Mouse (Mus musculus) CH12.LX (cell line): ENCODE results near the gene Scn4a. TPM values are rescaled to one million over a fixed set of nuclear protein-coding genes. Genes with fewer than 3 reads are reported as not detected.

ENCODE experiments used
- DNase-seq: peaks from one replicate; pipeline ENCODE4 v3.0.0-alpha.2; 2013; ENCODE audit errors: extremely low read depth
- H3K27ac ChIP-seq: 2 replicates; pipeline ENCODE4 v1.5.1; 2012; ENCODE audit warnings: low read depth, mild to moderate bottlenecking, control low read depth, moderate library complexity; ENCODE audit not compliant: insufficient read depth
- H3K27me3 ChIP-seq: replicated peaks from 2 replicates; pipeline ENCODE3; 2012; ENCODE audit warnings: inconsistent platforms
- H3K36me3 ChIP-seq, 2 experiments: replicated peaks in 1 of 2; 2 replicates each; pipeline versions ENCODE3 to v1.6.1; 2012; ENCODE audit warnings: inconsistent platforms in 1 of 2, low read length in 1 of 2, mild to moderate bottlenecking in 1 of 2, mixed read lengths in 1 of 2, moderate library complexity in 1 of 2; ENCODE audit not compliant: control insufficient read depth in 1 of 2, insufficient read depth in 1 of 2
- H3K4me1 ChIP-seq, 2 experiments: 2 replicates each; pipeline ENCODE4 v1.6.1; 2012; ENCODE audit warnings: inconsistent platforms in 1 of 2, moderate library complexity in 1 of 2; ENCODE audit not compliant: insufficient read depth in 2 of 2, control insufficient read depth in 1 of 2
- H3K4me2 ChIP-seq: 2 replicates; pipeline ENCODE4 v1.6.1; 2012; ENCODE audit warnings: low read depth, mild to moderate bottlenecking, control low read depth; ENCODE audit not compliant: poor library complexity, insufficient read depth, severe bottlenecking
- H3K4me3 ChIP-seq, 3 experiments: fragments of 150-350 bp in 1 of 3; sonication (generic) in 1 of 3; replicated peaks in 1 of 3; 2 replicates each; pipeline versions ENCODE3 to v1.5.1; 2011 to 2012; ENCODE audit warnings: low read depth in 2 of 3, low read length in 2 of 3, mild to moderate bottlenecking in 2 of 3, moderate library complexity in 2 of 3, control low read depth in 1 of 3, improper control_type of control experiment in 1 of 3, inconsistent platforms in 1 of 3, mixed read lengths in 1 of 3; ENCODE audit not compliant: poor library complexity in 1 of 3
- H3K79me2 ChIP-seq: replicated peaks from 2 replicates; pipeline ENCODE4 v1.6.1; 2012; ENCODE audit warnings: mild to moderate bottlenecking, moderate library complexity; ENCODE audit not compliant: control insufficient read depth, poor library complexity, insufficient read depth, severe bottlenecking; ENCODE audit errors: extremely low read depth
- H3K9ac ChIP-seq: 2 replicates; pipeline ENCODE4 v1.6.1; 2012; ENCODE audit warnings: low read depth, mild to moderate bottlenecking, control low read depth, moderate library complexity; ENCODE audit not compliant: insufficient read depth
- H3K9me3 ChIP-seq: replicated peaks from 2 replicates; pipeline ENCODE3; 2012; ENCODE audit warnings: low read length, inconsistent platforms, mixed read lengths
- BHLHE40 ChIP-seq: IDR thresholded peaks from 2 replicates; pipeline ENCODE4 v1.6.1; 2011; ENCODE audit warnings: mild to moderate bottlenecking, low read depth, low read length, improper control_type of control experiment
- CTCF ChIP-seq, 2 experiments: IDR thresholded peaks in 1 of 2; conservative IDR thresholded peaks in 1 of 2; 2 replicates each; pipeline ENCODE4 v1.5.1; 2011 to 2012; ENCODE audit warnings: low read depth in 2 of 2, low read length in 2 of 2, improper control_type of control experiment in 1 of 2, inconsistent platforms in 1 of 2, mild to moderate bottlenecking in 1 of 2, moderate library complexity in 1 of 2
- EP300 ChIP-seq: IDR thresholded peaks from 2 replicates; pipeline ENCODE4 v1.6.1; 2011; ENCODE audit warnings: low read length, improper control_type of control experiment
- HCFC1 ChIP-seq: IDR thresholded peaks from 2 replicates; pipeline ENCODE4 v1.6.1; 2012; ENCODE audit warnings: low read depth, mild to moderate bottlenecking, inconsistent platforms, low read length, improper control_type of control experiment
- IRF4 ChIP-seq: IDR thresholded peaks from 2 replicates; pipeline ENCODE4 v1.6.1; 2014; ENCODE audit warnings: low read depth, mild to moderate bottlenecking, inconsistent platforms, low read length, improper control_type of control experiment
- MAX ChIP-seq: IDR thresholded peaks from 2 replicates; pipeline ENCODE4 v1.6.1; 2011; ENCODE audit warnings: low read length, improper control_type of control experiment
- MEF2A ChIP-seq: IDR thresholded peaks from 2 replicates; pipeline ENCODE4 v1.6.1; 2014; ENCODE audit warnings: low read depth, mild to moderate bottlenecking, inconsistent platforms, low read length, improper control_type of control experiment, borderline replicate concordance
- MXI1 ChIP-seq: IDR thresholded peaks from 2 replicates; pipeline ENCODE4 v1.6.1; 2011; ENCODE audit warnings: mild to moderate bottlenecking, low read depth, low read length, improper control_type of control experiment
- POLR2AphosphoS2 ChIP-seq: IDR thresholded peaks from 2 replicates; pipeline ENCODE4 v1.6.1; 2011; ENCODE audit warnings: low read depth, low read length, improper control_type of control experiment
- SMC3 ChIP-seq: IDR thresholded peaks from 2 replicates; pipeline ENCODE4 v1.6.1; 2011; ENCODE audit warnings: low read depth, low read length, improper control_type of control experiment
- TBP ChIP-seq: conservative IDR thresholded peaks from 2 replicates; pipeline ENCODE4 v1.6.1; 2011; ENCODE audit warnings: low read depth, low read length, improper control_type of control experiment
- TCF12 ChIP-seq: IDR thresholded peaks from 2 replicates; pipeline ENCODE4 v1.6.1; 2014; ENCODE audit warnings: low read depth, mild to moderate bottlenecking, inconsistent platforms, low read length, improper control_type of control experiment
- UBTF ChIP-seq: IDR thresholded peaks from 2 replicates; pipeline ENCODE4 v1.6.1; 2012; ENCODE audit warnings: low read depth, mild to moderate bottlenecking, inconsistent platforms, low read length, improper control_type of control experiment, moderate library complexity
- USF1 ChIP-seq: IDR thresholded peaks from 2 replicates; pipeline ENCODE4 v1.6.1; 2014; ENCODE audit warnings: low read depth, mild to moderate bottlenecking, inconsistent platforms, low read length, improper control_type of control experiment
- USF2 ChIP-seq: conservative IDR thresholded peaks from 2 replicates; pipeline ENCODE4 v1.6.1; 2011; ENCODE audit warnings: low read depth, low read length, improper control_type of control experiment
- ZMIZ1 ChIP-seq: IDR thresholded peaks from 2 replicates; pipeline ENCODE4 v1.6.1; 2012; ENCODE audit warnings: low read depth, mild to moderate bottlenecking, inconsistent platforms, low read length, improper control_type of control experiment
- dilution Hi-C: fragments of 300-500 bp; cut with MboI; formaldehyde crosslinking; loops from 2 replicates; pipeline ENCODE4 v1.14.3; 2020; ENCODE audit warnings: low sequenced_read_pairs; ENCODE audit not compliant: extremely low pct_unique_long_range_greater_than_20kb, extremely low pct_ligation_motif_present
- in situ Hi-C: fragments of 300-500 bp; cut with MboI; formaldehyde crosslinking; loops from 3 replicates; pipeline ENCODE4 v1.14.3; 2019; ENCODE audit warnings: low sequenced_read_pairs, low pct_ligation_motif_present, low pct_unique_long_range_greater_than_20kb, mixed read lengths
- polyA plus RNA-seq: library from polyadenylated mRNA; unstranded; fragments of >175 nt; gene quantifications from 2 replicates; pipeline ENCODE4 v1.2.1, GENCODE M21; 2012; ENCODE audit warnings: low read depth; ENCODE audit not compliant: insufficient read length
- total RNA-seq, 2 experiments: library from RNA; depleted of rRNA; stranded (reverse); fragments of 300-350 nt in 1 of 2; fragments of >200 nt in 1 of 2; gene quantifications; 2 replicates each; pipeline ENCODE4 v1.2.3; 2012 to 2014

Scn4a gene
- total and polyA plus RNA-seq, 3 experiments: 0.55 to 0.97 (median 0.64) TPM

DNA sequence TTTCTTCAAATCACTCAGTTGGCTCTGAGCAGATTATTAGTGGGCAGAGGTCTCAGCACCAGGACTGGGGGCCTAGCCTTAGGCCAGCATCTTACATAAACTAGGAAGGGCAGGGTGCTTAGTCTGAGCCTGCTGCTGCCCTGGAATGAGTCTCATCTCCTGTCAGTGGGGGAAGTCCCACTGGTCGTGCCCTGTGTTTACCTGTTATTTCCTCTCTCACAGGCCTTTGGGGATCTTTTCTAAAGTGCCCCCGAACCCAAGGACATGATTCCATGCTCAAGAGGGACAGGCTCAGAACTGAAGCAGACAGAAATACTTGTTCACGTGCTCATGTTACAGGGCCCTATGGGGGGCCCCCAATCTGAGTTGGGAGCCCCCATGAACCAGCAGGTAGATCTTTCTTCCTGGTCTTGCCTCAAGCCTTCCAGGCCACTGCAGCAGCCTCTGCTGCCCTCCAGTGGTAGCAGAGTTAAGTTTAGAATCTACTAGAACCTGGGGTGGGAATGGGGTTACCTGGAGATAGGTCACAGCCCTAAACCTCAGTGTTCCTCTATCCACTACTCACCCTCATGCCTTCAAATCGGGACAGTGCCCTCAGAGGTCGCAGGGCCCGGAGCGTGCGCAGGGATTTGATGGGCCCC lies 27.4 kb downstream of the Scn4a start (continued):
- TF ChIP-seq SMC3 (peak; percentile 99), MEF2A (peak; percentile 41; the same call in 1 of the 2 replicates)

DNA sequence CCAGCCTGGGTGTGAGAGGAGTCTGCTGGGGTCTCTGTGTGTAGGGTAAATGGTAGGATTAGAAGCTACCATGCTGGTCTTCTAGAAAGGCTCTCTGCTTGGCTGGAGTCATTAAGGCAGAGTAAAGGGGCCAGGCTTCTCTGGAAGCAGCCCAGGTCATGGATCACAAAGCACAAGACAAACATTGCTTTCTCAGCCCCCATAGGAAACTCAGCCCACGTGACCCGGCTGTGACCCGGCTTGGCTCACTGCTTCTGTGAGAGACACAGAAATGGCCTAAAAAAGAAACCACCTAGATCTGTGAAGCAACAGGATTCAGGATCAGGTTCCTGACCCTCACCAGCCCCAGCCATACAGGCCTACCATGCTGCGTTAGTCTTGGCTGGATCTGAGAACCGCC lies 28.2 kb downstream of the Scn4a start:
- TF ChIP-seq POLR2AphosphoS2 (no peak), MXI1 (no peak), USF1 (peak; percentile 93), UBTF (no peak), MEF2A (peak; percentile 57; the same call in 1 of the 2 replicates), IRF4 (peak; percentile 34; the same call in 1 of the 2 replicates), TCF12 (peak; percentile 18; the same call in 1 of the 2 replicates), USF2 (peak; percentile 93), BHLHE40 (peak; percentile 91), MAX (peak; percentile 94), TBP (0 out of 2 replicates have a peak, but pooled peaks have one; percentile 9), CTCF (conservative IDR thresholded peaks at IDR 0.05 in 1 of 2, IDR thresholded peaks at IDR 0.05 in 1 of 2; ENCODE audit: low read depth in 2 of 2, low read length in 2 of 2) (no peak), ZMIZ1 (no peak), EP300 (peak; percentile 40; the same call in 1 of the 2 replicates), HCFC1 (peak; percentile 2; the same call in 1 of the 2 replicates)
- in situ Hi-C loops (loop anchor here (5.0 to 25.0 kb wide), 4 partner anchors 38 to 437 kb away; partner anchors contain the start of genes Milr1 and Pecam1), dilution Hi-C loops (no loop called here)
- H3K4me1 ChIP-seq: peaks cover 26 to 52% of the 10 kb centered on the region in 2 experiments
- H3K36me3 ChIP-seq: peaks cover 4 to 6% of the 10 kb centered on the region in 2 experiments
- no peaks in the 10 kb centered on the region for H3K27me3 ChIP-seq
- no peaks in the 10 kb centered on the region for H3K79me2 ChIP-seq
- H3K27ac ChIP-seq: peak overlapping the region; percentile 77
- H3K9me3 ChIP-seq: no peaks in the 10 kb centered on the region
- DNase-seq: peak; percentile 86
- peak overlapping the region; percentile 70 for H3K4me2 ChIP-seq
- no peak overlapping the region for H3K4me3 ChIP-seq
- peak overlapping the region; percentile 38 for H3K9ac ChIP-seq
